Mouse (Mus musculus) stomach, postnatal 0 days (tissue): ENCODE results near the gene S100a16.

Experiments
- CTCF ChIP-seq: IDR thresholded peaks from 2 replicates; pipeline ENCODE4 v1.5.1; 2016; ENCODE audit warnings: antibody characterized with exemption, low read depth, mild to moderate bottlenecking, moderate library complexity
- EP300 ChIP-seq: optimal IDR thresholded peaks from 2 replicates; pipeline ENCODE3; 2016; ENCODE audit warnings: antibody characterized with exemption

- TF ChIP-seq EP300 (no peak), CTCF (no peak)
These were observed 48.5 kb upstream of the S100a16 start for GRCm38 (mm10) chr3:90488576-90488975.
